23 mouse cellular contexts compared by ENCODE assay signal in genomic region chr9:35194048-35194447, GRCm38 (mm10). TPM values are rescaled to one million over a fixed set of nuclear protein-coding genes. Genes with fewer than 3 reads are reported as not detected.
DNase-seq lines count a peak whose midpoint lies in the region; ATAC-seq and TF ChIP-seq lines count a peak whose summit lies in the region.
"Had no signal": no experiment of that assay in that cellular context is flagged by ENCODE, and none has a peak within 500 bp of the region (broad histone marks: within the 10 kb centered on the region; RNA-seq: fewer than 3 reads in every experiment).

No protein-coding gene starts in this region.

- peak; percentile 49 to 66; a peak in 1 of 4 replicates for ATAC-seq in hematopoietic stem cell, adult 5-6 weeks (replicated peaks in 1 of 2; ENCODE audit: insufficient read depth in 1 of 2, low FRiP score in 2 of 2, low TSS enrichment in 1 of 2, low read depth in 1 of 2, poor library complexity in 2 of 2, severe bottlenecking in 2 of 2)
- no peak for ATAC-seq in lung, postnatal 0 days
- ATAC-seq: activated CD4-positive, CD25-positive, alpha-beta regulatory T cell, adult 4 months; forebrain, embryonic 13.5 days; forebrain, embryonic 16.5 days; hindbrain, embryonic 16.5 days had no signal

- H3K4me1 ChIP-seq in lung, postnatal 0 days (ENCODE audit: insufficient read depth, low read depth, low read length): no peaks in the 10 kb centered on the region

- TF ChIP-seq EP300 in lung, postnatal 0 days (IDR thresholded peaks at IDR 0.05): no peak

- no peaks in the 10 kb centered on the region for H3K9me3 ChIP-seq in lung, postnatal 0 days (ENCODE audit: low read length)
- H3K9me3 ChIP-seq: forebrain, embryonic 10.5 days; forebrain, embryonic 13.5 days; hindbrain, embryonic 10.5 days; hindbrain, embryonic 13.5 days had no signal

- H3K27me3 ChIP-seq in lung, postnatal 0 days (replicated peaks; ENCODE audit: insufficient read depth, low read length): no peaks in the 10 kb centered on the region
- H3K27me3 ChIP-seq: forebrain, embryonic 13.5 days; hindbrain, embryonic 13.5 days had no signal

- H3K4me3 ChIP-seq in lung, postnatal 0 days (ENCODE audit: low read depth, low read length): no peak overlapping the region
- H3K4me3 ChIP-seq: forebrain, embryonic 10.5 days; forebrain, embryonic 13.5 days; hindbrain, embryonic 10.5 days; hindbrain, embryonic 13.5 days had no signal

- no peak for TF ChIP-seq CTCF in lung, postnatal 0 days (IDR thresholded peaks at IDR 0.05)

- no peak overlapping the region for H3K4me2 ChIP-seq in lung, postnatal 0 days (replicated peaks; ENCODE audit: low read depth, low read length)
- H3K4me2 ChIP-seq: forebrain, embryonic 13.5 days; heart, embryonic 11.5 days; hindbrain, embryonic 13.5 days had no signal

- no peak overlapping the region for H3K9ac ChIP-seq in lung, postnatal 0 days (replicated peaks; ENCODE audit: low read depth)
- H3K9ac ChIP-seq: forebrain, embryonic 13.5 days; hindbrain, embryonic 13.5 days had no signal

- no peak overlapping the region for H3K27ac ChIP-seq in lung, postnatal 0 days (ENCODE audit: low read length)
- H3K27ac ChIP-seq: forebrain, embryonic 10.5 days; forebrain, embryonic 13.5 days; hindbrain, embryonic 10.5 days; hindbrain, embryonic 13.5 days had no signal

- WGBS in lung, postnatal 0 days: 82% methylated on average over 3 of the region's 3 CpGs

- peak; percentile 24 for DNase-seq in thymus, postnatal 0 days (ENCODE audit: low spot score)
- DNase-seq in thymus, postnatal 10 days (ENCODE audit: low spot score in 2 of 2): no peak
- DNase-seq in naive thymus-derived CD4-positive, alpha-beta T cell, adult 2 months (ENCODE audit: low read depth): peak; percentile 34
- DNase-seq in cerebellum, postnatal 10 days: no peak
- no peak for DNase-seq in left cerebral cortex, adult 8-10 months (ENCODE audit: low spot score in 2 of 2)
- no peak for DNase-seq in lung, postnatal 0 days (ENCODE audit: low spot score)
- DNase-seq: adrenal gland, adult 8-10 months; adrenal gland, postnatal 25 days; cerebellum, adult 11-12 months; cerebellum, adult 8-10 months; cerebellum, postnatal 14 days; gastrocnemius, postnatal 10 days; gastrocnemius, postnatal 36 days; heart, adult 11 months had no signal

- 0 out of 2 replicates have a peak, but pooled peaks cover 6% of the 10 kb centered on the region for H3K36me3 ChIP-seq in lung, postnatal 0 days (ENCODE audit: insufficient read depth, low read length)

RNA-seq across cellular contexts. Expression of gene Srpr, which starts 5.9 kb away (rescaled TPM):
- polyA plus RNA-seq in thymus, postnatal 0 days (2015; fragmentation: Nextera tagmentation; extraction: Ambion mirVana): 93.5 and 101 TPM in 2 replicates
- 76.2 and 82.3 TPM in 2 replicates for total RNA-seq in hematopoietic stem cell, adult 5-6 weeks (2017)
- total RNA-seq in left cerebral cortex, adult 8-10 months (2022): 10 to 100 TPM; 66.6 to 80.4 (median 72.1) TPM
- 125 and 130 TPM in 2 replicates for polyA plus RNA-seq in lung, postnatal 0 days (2015; fragmentation: Nextera tagmentation; extraction: Ambion mirVana)

RNA-seq across cellular contexts. Expression of gene Tirap, which starts 6.0 kb away (rescaled TPM):
- 2.9 and 3.1 TPM in 2 replicates for polyA plus RNA-seq in thymus, postnatal 0 days (2015; fragmentation: Nextera tagmentation; extraction: Ambion mirVana)
- total RNA-seq in hematopoietic stem cell, adult 5-6 weeks (2017): 4.1 and 18.9 TPM in 2 replicates
- total RNA-seq in left cerebral cortex, adult 8-10 months (2022): 1 to 10 TPM; 2.3 to 2.9 (median 2.6) TPM
- 11.0 and 11.5 TPM in 2 replicates for polyA plus RNA-seq in lung, postnatal 0 days (2015; fragmentation: Nextera tagmentation; extraction: Ambion mirVana)

RNA-seq across cellular contexts. Expression of gene Foxred1, which starts 16.8 kb away (rescaled TPM):
- polyA plus RNA-seq in thymus, postnatal 0 days (2015; fragmentation: Nextera tagmentation; extraction: Ambion mirVana): 28.7 and 35.7 TPM in 2 replicates
- 35.9 and 38.5 TPM in 2 replicates for total RNA-seq in hematopoietic stem cell, adult 5-6 weeks (2017)
- 10 to 100 TPM; 37.0 to 40.0 (median 37.7) TPM for total RNA-seq in left cerebral cortex, adult 8-10 months (2022)
- polyA plus RNA-seq in lung, postnatal 0 days (2015; fragmentation: Nextera tagmentation; extraction: Ambion mirVana): 22.5 and 23.2 TPM in 2 replicates

RNA-seq across cellular contexts. Expression of gene Dcps, which starts 18.2 kb away (rescaled TPM):
- polyA plus RNA-seq in thymus, postnatal 0 days (2015; fragmentation: Nextera tagmentation; extraction: Ambion mirVana): 64.3 and 69.3 TPM in 2 replicates
- 48.6 and 56.6 TPM in 2 replicates for total RNA-seq in hematopoietic stem cell, adult 5-6 weeks (2017)
- total RNA-seq in left cerebral cortex, adult 8-10 months (2022): 10 to 100 TPM; 16.1 to 19.1 (median 16.4) TPM
- 39.4 and 44.4 TPM in 2 replicates for polyA plus RNA-seq in lung, postnatal 0 days (2015; fragmentation: Nextera tagmentation; extraction: Ambion mirVana)

Comparison
In these comparisons a context has a peak if more than half of its experiments do, and no peak if none do; other contexts are left out.
1. DNase-seq: peak in thymus, postnatal 0 days (single experiment) and naive thymus-derived CD4-positive, alpha-beta T cell, adult 2 months (single experiment); none in thymus, postnatal 10 days (0 of 2), cerebellum, postnatal 10 days (0 of 2), left cerebral cortex, adult 8-10 months (0 of 2) and lung, postnatal 0 days (single experiment).